Mouse (Mus musculus) layer of hippocampus, adult 11-12 months (tissue): ENCODE measurements around the gene Zfyve27.

Experiments used
- DNase-seq: peaks from one replicate; pipeline ENCODE4 v3.0.0; 2022; ENCODE audit warnings: low spot score

The Zfyve27 gene

DNA sequence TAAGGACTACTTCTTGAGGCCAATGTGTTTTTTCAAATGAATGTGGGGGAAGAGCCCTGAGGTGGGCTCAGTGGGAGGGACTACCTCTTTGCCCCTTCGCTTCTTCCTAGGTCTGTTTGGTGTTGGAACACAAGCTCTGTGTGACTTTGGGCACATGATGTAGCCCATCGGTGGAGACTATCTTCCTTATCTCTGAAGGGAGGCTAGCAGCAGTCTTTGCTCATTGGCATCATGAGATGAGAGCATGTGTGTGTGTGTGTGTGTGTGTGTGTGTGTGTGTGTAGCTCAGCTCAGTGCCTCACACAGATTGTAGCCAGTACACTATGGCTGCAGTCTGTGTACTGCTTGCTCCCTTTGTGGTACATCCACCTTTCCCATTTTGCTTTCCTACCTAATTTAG lies 13.7 kb downstream of the Zfyve27 start:
- DNase-seq = no peak

DNA sequence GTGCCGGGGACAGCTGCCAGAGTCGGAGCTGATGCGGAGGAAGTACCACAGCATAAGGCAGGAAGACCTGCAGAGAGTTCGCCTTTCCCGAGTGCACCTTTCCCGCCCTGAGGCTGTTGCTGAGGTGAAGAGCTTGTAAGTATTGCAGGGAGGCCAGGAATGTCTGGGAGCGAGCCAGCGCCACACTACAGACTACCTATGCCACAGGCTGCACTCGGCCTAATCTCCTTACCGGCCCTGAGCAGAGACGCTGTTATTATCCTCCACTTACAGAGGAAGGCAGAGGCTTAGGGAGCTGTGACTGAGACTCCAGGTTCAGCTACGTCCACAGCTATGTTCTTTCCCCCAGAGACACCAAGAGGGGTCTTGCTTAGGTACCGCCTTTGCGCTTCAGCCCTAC lies 15.6 kb downstream of the Zfyve27 start:
- no peak for DNase-seq

DNA sequence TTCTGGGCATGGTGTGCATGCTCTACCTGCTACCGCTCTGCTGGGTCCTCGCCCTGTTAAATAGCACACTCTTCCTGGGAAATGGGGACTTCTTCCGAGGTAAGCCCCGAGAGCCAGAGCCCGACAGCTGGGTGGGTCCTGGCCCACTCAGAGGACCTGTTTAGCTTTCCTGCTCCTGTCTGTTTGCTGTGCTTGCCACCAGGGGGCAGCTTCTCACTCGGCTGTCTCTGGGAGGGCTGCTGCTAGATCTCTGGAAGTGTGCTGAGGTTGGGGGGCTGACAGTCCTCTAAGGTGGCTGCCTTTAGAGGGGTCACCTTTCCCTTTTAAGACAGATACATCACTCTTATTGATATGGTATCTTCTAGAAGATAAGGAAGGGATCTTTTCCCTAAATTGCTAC lies 18.9 kb downstream of the Zfyve27 start:
- DNase-seq = no peak

DNA sequence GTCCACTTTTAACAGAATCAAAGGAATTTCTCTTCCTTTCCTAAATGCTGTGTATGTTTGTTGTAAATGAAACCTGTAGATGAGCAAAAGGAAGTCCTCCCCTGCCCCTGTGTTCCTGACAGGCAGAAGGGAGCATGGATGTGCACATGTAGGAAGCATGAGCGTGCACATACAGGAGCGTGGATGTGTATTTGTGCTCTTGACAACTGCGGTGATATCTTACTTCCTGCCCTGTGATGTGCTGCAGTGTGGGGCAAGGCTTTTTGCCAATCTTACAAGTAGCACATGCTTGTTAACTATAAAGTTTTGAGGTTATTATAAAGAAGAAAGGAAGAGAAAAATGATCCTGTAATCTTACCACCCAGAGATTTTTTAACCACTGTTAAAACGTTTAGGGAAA lies 26.0 kb downstream of the Zfyve27 start:
- no peak for DNase-seq

DNA sequence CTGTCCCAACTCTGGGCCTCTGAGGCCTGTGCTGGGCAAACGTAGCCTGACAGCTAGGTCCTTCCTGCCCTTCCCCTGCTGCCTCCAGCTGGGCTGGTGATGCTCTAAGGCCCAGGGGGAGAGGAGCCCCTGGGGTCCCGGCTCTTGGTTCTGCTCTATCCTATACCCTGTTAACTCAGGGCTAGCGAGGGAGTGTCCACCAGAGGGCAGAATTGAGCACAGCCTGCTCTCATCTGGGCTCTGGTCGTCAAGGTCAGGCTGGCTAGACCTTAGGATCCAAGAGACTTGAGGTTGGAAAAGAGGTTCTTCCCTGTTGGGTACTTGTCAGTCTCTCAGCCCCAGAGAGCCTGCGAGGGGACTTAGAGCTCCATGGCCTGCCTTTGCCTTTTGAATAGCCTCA lies 26.7 kb downstream of the Zfyve27 start:
- DNase-seq = peak; percentile 63

DNA sequence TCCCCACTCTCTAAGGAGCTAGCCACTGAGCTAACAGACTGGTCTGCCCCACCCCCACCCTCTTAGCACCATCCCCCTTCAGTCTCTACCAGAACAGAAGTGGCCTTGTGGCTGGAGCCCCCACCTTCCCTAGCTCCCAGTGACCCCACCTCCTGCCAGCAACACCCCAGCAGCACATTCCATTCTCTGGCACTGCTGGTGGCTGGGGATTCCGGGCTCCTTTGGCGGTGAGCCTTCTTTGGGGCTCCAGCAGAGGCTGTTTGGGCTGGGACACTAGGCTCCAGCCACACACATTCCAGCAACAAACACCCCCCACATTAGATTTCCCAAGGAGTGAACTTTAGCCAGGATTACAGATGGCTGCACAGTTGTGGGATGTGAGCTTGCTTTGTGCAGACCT lies 29.6 kb downstream of the Zfyve27 start:
- DNase-seq = no peak

DNA sequence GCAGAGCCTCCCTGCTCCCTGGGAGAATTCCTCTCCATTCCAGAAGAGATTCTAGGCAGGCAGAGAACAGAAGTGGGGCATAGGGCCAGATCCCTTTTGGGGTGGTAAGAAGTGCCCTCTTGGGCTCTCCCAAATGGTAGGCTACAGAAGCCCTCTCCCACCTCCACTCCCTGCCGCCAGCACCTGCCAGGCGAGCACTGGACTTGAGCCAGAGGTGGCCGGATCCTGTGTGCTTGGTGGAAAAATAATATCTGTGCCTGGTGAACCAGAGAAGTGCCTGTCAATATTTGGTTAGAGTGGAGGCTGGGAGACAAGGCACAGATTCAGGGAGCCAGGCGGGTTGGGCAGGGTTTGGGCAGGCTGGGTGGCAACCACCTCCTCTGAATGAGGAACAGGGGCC lies 32.6 kb downstream of the Zfyve27 start:
- DNase-seq = no peak

DNA sequence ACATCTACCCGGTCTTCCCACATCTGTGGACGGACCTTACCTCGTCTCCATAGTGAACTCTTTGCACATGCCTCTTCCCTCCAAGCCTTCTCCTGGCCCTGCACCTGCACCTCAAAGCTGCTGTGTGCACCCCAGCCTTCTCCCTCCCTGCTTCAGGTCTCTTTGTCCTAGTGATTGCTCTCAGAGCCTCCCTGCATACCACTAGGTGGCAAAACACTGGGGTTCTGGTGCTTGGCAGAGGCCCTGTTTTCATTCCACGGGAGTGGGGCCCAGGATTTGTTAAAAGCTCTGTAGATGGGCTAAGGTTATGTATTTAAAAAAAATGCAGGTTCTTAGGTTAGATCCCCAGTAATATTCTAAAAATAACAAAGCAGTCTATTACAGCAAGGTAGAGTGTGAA lies 33.3 kb downstream of the Zfyve27 start:
- DNase-seq = no peak

DNA sequence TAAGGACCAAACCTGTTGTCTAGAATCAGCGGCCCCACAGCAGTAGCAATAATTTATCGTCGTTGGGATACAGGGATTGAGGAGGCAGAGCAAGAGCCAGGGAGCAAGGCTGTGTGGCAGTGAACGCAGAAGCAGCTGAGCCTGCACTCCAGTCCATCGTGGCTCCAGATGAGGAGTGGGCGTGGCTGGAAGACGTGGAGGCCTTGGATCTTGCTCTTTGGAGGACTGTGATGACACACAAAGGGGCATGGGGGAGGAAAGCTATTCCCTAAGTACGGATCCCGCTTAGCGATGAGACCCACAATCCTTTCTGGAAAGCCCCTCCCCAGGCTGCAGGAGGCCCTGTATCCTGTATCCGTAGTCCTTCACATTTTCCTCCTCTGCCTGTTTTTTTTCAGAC lies 34.3 kb downstream of the Zfyve27 start:
- DNase-seq = no peak

DNA sequence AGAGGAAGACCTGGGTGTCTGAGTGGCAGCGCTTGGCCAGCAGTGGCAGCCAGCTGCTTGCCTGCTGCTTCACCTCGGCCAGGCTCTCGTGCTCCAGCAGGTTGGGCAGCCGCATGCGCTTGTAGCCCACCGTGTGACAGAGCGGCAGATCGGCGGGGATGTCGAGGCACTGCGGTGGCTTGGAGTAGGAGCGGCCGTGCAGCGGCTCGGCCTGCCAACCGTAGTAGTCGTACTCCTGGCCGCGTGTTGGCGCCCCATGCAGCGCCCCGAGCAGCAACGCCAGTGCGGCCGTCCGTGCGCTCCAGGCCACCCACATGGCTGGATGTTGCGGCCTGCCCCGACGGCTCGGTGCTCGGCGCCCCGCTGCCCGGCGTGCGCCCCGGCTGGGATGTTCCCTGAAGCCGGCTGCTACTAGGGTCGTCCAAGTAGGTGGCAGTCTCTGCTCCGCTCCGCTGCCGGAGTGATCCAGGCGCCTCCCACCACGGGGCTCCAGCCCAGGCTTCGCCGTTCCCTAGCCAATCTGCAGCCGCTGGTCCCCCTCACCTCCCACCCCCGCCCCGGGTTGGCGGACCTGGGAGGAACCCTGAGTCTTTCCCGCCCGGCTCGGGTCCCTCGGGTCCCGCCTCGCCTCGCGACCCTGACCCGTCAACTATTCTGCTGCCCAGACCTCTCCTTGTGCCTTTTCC lies 38.1 kb downstream of the Zfyve27 start, which contains the start of gene Sfrp5:
Gene Sfrp5 (minus strand): TSS at position 557 of the 686 bp plus-strand sequence.
- no peak for DNase-seq

DNA sequence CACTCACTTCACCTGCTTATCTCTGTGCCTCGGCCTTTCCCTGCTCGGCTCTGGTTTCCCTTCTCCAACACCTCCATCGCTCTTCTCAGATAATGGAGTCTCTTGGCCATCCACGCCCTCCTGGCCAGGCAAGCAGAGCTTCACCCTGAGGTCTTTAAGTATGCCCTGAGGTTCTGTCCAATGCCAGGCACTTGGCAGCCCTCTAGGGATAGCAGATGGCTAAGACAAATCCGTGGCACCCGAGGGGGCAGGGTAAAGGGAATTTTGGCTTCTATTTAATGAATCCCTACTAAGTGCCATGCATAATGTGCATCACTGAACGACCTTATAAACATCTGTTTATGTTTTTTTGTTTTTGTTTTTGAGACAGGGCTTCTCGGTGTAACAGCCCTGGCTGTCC lies 38.7 kb downstream of the Zfyve27 start:
- DNase-seq = no peak

DNA sequence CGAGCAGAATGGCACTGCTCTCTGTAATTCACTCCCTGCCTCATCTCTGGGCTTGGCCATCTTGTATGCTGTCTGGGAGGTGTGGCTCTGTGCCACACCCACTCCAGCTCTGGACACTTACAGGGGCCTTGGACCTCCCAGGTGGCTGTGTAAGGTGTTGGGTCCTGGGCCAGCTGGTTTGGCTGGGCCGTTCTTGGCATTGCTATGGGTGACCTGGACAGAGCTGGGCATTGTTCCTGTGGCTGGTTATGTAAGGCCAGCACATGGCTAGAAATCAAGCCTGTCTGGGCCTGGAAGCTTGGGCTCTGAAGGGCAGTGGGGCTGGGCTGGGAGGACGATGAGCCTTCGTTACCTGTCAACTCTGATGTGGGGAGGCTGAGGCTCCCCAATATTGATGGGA lies 40.6 kb downstream of the Zfyve27 start:
- no peak for DNase-seq

DNA sequence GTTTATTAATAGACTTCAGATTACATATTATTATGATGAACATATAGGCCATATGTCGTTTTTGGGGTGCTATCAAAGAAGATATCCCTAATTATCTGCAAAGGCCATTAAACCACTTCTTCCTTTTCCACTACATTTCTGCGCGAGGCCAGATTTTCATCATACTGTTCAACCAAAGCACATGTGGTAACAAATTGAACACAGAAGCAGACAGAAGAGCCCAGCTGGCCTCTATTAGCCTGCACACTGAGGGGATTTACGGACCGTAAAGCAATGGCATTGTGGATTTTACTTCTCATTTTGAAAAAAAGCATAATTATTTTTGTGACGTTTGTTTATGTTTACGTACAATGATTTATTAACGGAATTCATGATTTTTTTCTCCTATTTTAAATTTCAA lies 41.5 kb downstream of the Zfyve27 start:
- no peak for DNase-seq

DNA sequence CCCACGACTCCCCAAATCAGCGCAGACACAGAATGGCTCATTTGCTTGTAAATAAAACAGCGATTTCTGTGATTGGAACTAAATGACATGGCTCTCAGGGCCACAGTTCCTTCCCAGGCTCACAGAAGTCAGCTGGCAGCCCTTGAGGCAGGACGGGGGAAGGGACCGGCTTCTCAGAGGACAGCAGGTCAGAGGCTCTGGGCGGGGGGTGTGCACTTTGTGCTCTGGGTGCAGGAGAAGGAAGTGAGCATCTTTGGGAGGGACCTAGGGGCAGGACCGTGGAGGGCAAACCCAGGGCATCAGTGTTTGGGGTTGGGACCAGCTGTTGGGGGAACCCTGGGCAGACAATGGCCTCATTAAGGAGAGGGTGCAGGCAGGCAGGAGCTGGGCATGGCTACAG lies 45.7 kb downstream of the Zfyve27 start:
- no peak for DNase-seq

DNA sequence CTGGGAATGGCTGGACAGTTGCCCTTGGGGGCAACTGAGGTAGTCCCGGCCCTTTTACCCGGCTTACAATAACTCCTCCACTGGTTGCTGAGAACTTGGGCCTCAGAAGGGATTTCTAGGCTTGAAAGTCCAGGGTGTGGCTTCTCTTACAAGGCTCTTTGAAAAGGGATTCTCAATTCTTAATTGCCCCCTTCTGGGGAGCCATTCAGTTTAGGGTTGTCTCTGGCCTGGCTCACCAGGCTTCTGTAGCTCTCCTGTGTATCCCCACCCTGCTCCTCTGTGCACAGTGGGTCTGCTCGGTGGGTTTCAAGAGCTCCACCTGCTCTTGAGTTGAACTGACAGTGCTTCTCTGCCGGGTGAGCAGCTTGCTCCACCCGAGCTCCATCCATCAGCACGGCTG lies 46.2 kb downstream of the Zfyve27 start:
- no peak for DNase-seq

DNA sequence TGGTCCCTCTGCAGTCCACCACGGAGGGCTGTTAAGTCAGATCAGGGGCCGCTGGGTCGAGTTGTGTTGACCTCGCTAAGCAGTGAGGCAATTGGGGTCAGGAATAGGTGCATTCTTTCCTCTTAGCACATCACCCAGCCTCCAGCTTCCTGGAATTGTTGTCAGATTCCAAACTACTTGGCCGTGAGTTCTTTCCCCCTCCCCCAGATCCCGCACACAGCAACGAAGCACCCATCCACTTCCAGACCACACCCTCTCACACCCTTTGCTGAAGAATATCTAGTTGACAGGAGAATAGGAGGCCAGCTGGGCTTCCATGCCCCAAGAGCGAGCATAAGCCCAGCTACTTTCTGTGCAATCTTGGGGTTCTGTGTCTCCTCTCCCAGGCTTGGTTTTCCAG lies 48.2 kb downstream of the Zfyve27 start:
- DNase-seq = no peak

DNA sequence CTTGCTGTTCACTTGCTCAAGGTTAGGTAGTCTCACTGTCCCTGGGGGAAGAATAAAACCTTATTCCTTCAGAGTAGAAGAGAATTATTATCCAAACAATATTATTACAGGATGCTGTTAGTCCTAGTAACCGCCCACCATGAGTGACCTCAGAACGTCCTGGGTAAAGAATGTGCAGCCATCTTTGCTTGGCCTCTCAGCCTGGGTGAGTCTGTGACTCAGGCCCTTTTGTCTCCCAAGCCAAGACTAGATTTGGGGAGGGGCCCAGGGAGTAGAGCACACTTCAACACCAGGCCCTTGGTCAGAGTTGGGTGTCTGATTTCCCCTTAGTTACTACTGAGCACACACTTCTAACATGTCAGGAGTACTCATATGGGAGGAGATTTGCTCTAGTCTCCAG lies 50.9 kb downstream of the Zfyve27 start:
- DNase-seq = no peak

DNA sequence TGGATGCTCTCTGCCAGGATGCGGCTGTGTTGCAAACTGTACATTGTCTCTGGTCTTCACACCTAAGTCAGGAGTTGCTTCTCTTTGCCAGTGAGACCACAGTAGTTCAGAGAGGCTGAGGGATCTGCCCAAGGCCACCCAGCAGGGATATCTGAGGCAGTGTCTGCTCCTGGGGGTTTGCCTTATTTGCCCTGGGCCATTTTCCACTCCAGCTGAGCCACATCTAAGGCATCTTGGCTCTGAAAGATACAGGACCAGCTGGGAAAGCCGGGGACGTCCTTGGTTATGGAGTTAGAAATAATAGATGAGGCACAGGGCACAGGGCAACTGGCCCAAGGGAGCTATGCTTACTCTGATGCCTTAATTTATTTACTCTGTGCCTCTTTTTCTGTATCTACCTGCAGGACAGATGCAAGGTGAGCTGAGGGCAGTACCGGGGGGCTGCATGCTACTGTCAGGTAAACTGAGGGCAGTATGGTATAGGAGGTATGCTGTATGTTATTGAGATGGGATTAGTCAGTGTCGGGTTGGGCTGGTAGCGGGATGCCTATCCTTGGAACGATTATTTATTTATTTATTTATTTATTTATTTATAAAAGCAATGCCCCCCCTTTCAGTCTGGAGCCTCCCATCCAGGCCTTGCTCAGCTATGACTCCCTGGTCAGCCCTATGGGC lies 53.1 kb downstream of the Zfyve27 start:
- no peak for DNase-seq

DNA sequence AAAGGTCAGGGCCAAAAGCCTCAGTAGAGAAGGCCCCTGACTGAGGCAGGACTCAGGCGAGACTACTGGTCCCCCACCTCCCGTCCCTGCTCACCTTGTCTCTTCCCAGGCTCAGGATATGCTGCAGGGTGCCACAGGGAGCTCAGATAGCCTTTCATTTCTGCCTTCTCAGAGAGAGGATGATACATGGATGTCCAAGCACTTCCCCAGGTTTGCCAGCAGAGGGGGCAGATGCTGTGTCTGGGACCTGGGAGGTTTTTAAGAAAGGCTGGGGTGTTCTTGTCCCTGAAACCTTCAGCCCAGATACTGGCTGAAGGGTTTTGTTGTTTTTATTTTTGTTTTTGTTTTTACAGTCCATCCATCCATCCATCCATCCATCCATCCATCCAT lies 53.6 kb downstream of the Zfyve27 start:
- DNase-seq = peak; percentile 34

DNA sequence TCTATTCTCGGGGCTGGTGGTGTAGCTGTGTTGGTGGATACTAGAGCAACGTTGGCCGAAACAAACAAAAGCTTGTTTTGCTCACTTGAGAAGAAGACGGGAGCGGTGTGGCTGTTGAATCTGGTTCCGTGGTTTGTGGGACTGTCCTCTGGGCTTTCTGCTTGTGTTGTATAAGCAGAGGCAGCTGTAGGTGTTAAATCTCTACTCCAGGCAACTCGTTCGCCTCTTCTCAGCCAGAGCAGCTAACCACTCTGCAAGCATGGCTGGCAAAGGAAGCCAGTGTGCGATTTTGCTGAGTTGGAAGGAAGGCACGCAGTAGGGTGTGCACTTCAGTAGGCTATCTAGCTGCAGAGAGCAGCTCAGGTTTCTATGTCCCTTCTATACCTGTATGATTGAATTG lies 62.7 kb downstream of the Zfyve27 start:
- no peak for DNase-seq

DNA sequence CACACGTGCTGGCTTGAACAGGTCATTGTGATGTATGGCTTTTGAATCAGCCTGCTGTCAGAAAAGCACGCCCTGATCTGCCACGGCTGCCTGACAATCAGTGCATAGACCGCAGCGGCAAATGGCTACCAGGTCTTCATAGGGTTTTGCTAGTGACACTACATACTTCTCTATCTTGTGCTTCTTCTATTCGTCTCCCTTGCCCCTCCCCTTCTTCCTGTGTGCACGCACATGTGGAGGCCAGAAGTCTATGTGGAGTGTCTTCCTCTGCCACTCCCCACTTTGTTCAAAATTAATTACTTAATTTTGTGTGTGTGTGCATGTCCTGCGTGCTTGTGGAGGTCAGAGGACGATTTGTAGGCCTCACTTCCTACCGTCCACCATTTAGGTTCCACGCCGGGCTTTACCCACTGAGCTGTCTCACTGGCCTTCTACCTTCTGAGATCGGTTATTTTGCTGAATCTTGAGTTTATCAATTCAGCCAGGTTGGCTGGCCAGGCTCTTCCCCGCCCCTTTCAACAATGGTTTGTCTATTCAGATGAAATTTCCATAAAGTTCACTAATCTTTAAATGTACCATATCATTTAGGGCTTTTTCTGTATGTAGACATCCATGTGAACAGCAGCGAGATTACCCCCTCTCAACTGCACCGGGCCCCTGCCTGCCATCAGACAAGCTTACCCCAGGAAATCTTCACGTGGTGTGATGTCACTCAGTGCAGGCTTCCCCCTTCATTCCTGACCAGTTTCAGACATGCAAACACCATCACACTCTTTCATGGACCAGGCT lies 65.9 kb downstream of the Zfyve27 start:
- no peak for DNase-seq

DNA sequence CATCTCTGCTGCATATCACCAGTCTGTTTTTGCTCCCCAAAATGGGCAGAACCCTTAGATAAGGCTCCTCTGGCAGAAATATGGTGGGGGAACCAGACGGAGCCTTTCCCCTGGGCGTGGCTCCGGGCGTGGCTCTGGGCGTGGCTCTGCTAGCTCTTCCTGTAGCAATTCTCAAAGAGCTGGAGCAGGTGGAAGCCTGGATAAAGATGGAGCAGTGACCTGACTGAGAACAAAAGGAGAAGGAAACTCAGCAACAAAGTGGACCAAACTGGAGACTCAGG lies 66.5 kb downstream of the Zfyve27 start:
- no peak for DNase-seq

DNA sequence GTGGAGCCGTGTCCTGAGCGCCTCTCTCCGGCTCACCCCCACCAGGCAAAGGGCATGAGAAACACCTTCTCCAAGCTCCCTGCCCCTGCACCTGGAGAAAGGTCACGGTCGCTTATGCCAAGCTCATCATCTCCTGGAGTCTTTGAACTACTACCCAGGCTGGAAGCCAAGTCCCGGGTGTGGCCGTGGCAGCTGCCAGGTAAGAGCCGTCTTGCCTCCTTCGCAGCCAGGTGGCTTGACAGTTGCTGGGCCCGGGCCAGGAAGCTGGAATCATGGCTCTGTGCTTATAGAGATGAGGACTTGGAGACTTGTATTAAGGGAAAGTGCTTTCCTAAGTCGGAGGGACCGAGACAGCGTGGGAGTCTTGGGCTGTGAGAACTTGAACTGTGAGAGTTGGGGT lies 67.2 kb downstream of the Zfyve27 start:
- DNase-seq = no peak
